Mouse (Mus musculus) frontal cortex, postnatal 14 days (tissue): ENCODE data around the gene Ubp1.

Experiments
- DNase-seq, 2 experiments: peaks; one replicate each; pipeline ENCODE4 v3.0.0; 2022; ENCODE audit warnings: low spot score in 2 of 2

The Ubp1 gene

DNA sequence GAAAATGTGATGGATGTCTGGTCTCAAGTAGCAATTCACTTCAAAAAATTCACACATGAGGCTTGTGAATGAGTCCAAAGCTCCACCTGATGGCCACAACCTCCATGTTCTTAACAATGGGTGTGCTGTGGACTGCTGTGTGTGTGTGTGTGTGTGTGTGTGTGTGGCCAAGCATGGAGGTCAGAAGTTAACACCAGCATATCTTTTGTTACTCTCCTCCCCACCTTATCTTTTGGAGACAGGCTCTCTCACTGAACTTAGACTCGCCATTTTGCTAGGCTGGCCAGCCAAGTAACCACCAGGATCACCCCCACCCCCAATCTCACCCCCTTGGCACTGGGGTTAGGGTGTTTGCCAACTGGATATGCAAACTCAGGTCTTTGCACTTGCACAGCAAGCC lies 83.3 kb downstream of the Ubp1 start:
- DNase-seq, result no peak

DNA sequence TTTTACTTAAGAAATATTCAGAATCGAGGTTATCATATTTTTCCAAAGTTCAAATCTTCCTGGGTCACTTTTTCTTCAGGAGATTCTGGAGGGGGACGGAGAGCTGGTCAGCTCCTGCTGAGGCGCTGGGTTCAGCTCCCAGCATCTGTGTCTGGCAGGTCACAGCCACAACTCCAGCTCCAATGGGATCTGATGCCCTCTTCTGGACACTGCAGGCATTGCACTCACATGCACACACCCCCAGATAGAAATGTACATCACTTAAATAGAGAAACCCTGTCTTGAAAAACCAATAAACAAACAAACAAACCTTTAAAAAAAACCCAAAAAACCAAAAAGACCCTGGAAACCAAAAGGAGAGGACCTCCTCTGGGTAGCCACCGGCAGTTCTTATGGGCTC lies 85.0 kb downstream of the Ubp1 start:
- DNase-seq, result no peak

DNA sequence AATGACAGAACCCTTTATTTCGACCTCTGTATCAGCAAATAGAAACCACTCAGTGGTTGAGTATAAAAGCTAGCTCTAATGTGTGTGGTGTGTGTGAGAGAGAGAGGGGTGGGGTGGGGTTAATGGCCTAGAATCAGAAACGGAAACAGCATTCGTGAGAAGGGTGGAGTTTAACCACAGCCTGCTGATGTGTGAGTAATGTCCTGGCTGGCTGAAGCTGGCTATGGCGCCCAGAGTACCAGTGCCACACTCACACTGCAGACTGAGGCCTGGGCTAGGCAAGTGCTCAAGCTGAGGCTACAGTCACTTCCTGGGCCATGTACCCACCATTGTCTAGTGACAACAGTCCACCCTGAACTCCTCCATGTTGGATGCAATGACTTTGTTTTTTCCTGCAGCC lies 85.7 kb downstream of the Ubp1 start:
- no peak for DNase-seq

DNA sequence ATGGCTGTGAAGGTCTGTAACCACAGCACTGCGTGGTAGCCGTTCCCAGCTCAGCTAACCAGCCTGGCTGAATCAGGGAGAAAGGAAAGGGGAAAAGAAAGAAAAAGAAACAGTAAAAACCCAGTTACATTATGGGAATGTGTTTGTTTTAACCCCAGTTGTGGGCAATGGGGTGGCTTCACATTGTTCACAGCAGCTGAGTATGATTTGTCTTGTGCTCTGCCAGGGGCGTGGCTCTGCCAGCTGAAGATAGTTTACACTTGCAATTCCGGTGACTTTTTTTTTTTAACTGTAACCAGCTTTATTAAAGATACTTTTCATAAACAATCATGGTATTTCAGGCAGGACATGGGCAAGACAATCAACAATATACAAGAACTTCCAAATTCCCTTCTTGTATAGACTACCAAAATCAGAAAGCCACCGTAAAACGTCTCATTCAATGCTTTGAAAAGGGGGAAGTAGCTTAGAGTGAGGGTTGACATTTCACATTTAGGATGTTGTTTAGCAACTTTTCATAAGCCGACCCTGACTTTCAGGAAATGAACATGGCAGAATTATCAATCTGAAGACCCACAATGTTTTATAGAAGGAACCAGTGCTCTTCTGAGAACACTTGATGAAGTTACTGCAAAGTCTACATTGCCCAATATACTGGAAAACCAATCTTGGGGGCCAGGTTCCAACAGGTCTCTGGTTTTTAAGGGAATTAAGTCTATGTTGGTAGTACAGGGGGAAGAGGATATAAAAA lies 88.5 kb downstream of the Ubp1 start:
- DNase-seq, result no peak

DNA sequence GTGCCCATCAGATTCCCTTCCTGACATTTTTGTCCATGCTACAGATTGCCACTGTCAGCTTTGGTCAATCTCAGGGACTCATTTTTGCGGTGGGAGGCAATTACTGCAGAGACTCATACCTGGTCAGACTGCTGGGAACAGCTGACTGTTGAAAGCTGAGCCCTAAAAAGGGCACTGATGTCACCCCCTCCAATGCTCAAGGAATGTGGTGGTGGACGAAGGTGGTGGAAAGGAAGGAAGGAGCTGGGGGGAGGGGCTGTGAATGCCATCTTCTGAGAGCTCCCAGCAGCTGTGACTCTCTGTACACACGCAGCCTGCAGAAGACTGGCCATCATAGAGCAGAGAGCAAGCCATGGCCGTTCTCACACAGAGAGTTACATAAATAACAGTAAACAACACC lies 91.4 kb downstream of the Ubp1 start:
- DNase-seq, result no peak

DNA sequence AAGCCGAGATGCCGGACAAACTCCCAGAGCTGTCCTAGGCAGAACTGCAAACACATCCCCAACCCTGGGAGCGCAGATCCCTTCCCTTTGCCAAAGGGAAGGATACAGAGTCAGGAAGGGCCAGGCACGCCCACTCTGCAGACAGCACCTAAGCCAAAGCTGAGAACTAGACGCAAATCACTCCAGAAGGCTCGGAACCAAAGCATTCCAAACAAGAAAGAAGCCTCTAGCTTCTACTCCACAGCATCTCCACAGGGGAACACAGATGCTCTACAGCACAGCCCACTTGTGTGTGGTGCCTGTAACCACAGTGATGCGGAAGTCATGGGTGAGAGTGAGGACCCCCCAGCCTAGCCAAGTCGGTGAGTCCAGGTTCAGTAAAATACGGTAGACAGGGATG lies 94.4 kb downstream of the Ubp1 start:
- no peak for DNase-seq

DNA sequence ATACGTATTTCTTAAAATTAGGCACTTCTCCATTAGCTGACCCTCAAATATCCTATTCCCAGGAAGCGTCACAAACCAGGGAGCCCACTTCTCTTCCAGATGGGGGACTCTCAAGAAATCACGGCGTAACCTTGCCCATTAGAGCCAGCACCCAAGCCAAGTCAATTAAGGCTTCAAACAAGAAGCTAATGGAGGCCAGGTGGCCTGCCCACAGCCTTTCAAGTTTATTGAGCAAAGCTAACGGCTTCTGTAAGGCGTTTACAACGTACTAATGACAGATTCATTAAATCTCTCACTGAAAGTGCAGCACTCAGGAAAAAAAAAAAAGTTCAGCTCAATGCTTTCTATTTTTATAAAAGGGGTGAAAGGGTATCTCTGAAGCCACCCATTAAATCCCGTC lies 95.1 kb downstream of the Ubp1 start:
- DNase-seq, result no peak

DNA sequence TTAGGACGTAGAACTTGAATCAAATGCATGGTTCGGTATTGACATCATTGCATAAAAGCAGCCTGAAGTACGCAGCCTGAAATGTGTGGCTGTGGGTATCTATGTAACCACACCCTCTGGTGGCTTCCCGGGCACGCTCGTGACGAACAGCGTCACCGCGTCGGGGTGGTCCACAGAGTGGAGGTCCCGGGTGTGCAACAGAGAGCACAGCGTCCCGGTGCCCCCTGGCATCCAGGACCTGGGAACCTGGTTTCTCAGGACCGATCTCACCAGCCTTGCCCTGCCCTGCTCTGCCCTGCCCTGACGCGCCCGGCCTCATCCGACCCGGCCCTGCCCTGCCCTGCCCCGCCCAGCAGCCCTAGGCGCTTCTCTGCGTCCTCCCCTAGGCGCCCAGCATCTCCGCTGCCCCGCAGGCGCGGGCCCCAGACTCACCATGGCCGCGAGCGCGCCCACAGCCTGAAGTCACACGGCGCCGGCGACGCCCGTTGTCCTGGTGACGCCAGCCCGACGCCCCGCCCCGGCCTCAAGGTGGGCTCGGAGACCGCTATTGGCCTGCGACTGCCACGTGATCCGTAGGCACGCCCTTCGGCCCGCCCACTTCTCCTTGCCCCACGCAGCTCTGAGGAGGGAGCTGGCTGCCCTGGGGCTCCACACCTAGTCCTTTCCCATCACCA lies 95.7 kb downstream of the Ubp1 start:
- peak; percentile 81 to 82 for DNase-seq
